Mouse (Mus musculus) thymus, adult 18-20 months (tissue): Measurements from ENCODE around the gene Slc35d3.

ENCODE experiments used
- DNase-seq, 2 experiments: peaks; one replicate each; pipeline ENCODE4 v3.0.0; 2022; ENCODE audit warnings: mixed read lengths in 2 of 2

Slc35d3 gene

GRCm38 (mm10) chr10:19834222-19834621, 17.0 kb downstream of the Slc35d3 start:
- no peak for DNase-seq

- DNase-seq: no peak
Observed at GRCm38 (mm10) chr10:19831072-19831849, 20.0 kb downstream of the Slc35d3 start.

GRCm38 (mm10) chr10:19820986-19821385, 30.3 kb downstream of the Slc35d3 start:
- no peak for DNase-seq

- DNase-seq: no peak
Observed at GRCm38 (mm10) chr10:19818723-19819355, 32.4 kb downstream of the Slc35d3 start.

- no peak for DNase-seq
Observed at GRCm38 (mm10) chr10:19815371-19815770, 35.9 kb downstream of the Slc35d3 start.

GRCm38 (mm10) chr10:19811436-19812172, 39.7 kb downstream of the Slc35d3 start:
- DNase-seq: no peak

GRCm38 (mm10) chr10:19804763-19805162, 46.5 kb downstream of the Slc35d3 start:
- DNase-seq: no peak

GRCm38 (mm10) chr10:19802958-19803357, 48.3 kb downstream of the Slc35d3 start:
- DNase-seq: no peak
